Mouse (Mus musculus): ENCODE measurements around the gene Rrp1b. TPM values are rescaled to one million over a fixed set of nuclear protein-coding genes. Genes with fewer than 3 reads are reported as not detected.

The Rrp1b gene
- 27.0 and 32.3 TPM in 2 replicates for polyA plus RNA-seq (2015; fragmentation: Nextera tagmentation; extraction: Ambion mirVana)

DNA sequence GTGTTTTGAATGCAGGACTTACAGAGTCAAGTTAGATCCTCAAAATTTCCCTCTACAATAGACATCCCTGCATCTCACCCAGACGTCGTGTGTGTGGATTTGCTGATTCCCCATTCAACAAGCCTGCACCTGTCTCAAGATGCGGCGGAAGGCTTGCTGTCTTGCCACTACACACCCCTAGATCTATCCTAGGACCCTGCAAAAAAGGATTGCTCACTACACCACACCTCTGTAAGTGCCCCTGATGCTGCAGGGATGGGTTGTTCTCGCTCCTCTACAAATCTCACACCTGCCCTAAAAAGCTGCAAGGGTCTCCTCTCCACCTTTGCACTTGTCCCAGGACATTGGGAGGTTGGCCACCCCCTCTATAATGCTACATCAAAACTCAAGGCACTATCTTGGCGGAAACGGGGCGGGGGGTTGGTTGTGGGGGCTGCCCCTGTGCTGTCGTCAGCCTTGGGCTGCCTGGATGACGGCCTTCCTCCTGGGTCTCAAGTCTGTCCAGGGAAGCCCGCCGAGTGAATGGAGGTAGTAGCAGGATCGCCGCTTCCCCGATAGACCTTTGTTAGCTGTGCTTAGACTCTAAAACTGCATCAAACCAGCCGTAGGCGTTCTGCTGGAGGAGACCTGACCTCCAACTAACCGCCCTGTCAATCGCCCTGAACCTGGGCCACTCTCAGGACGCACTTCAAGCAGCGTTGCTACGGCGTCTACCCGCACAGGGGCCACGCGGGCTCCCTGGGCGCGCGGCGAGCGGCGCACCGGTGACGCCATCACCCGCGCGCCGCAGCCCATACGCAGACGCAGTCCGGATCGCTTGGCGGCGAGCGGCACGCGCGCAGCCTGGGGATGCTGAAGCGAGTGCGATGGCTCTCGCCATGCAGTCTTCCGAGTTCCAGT, at the start of gene Rrp1b, which contains the start of gene Hsf2bp:
Gene Rrp1b, plus strand, starts transcription at position 492 of the 900 bp plus-strand sequence.
Gene Hsf2bp, minus strand, starts transcription at position 741 of the 900 bp plus-strand sequence.
- H3K36me3 ChIP-seq (ENCODE audit: control insufficient read depth, insufficient read depth): no peaks in the 10 kb centered on the region
- 5% methylated on average over 52 of the region's 52 CpGs for WGBS
- peaks cover 14% of the 10 kb centered on the region for H3K4me1 ChIP-seq (ENCODE audit: control insufficient read depth, insufficient read depth, low read length)
- peak within 1 kb of the TSS; percentile 89 for H3K4me3 ChIP-seq (ENCODE audit: low read length)
- H3K9ac ChIP-seq (ENCODE audit: low read length): peak within 1 kb of the TSS; percentile 91
- peak; percentile 94 for ATAC-seq (replicated peaks; ENCODE audit: extremely low read depth, insufficient read depth, low FRiP score)
- H3K4me2 ChIP-seq (ENCODE audit: low read depth, low read length): peak within 1 kb of the TSS; percentile 85
- H3K9me3 ChIP-seq (replicated peaks; ENCODE audit: control insufficient read depth, low read length): no peaks in the 10 kb centered on the region
- H3K27ac ChIP-seq (ENCODE audit: low read length): peak within 1 kb of the TSS; percentile 79
- H3K27me3 ChIP-seq (ENCODE audit: control insufficient read depth, insufficient read depth, low read length): no peaks in the 10 kb centered on the region

DNA sequence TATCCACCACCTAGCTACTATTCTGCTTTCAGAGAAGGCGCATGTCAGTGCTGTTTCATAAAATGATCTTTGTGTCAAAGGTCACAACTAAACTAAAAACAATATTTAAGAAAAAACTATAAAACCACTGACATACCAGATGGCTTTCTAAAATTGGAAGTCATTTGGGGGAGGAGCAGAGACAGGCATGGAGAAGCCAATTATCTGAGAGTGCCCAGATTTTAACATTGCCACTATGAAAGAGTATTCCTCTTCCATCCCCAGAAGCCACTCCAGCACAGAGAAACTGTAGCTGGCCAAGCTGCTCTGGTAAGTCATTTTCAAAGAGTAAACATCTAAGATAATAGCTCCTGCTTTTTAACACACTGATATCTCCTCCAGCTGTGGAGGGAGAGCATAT, 49.0 kb upstream of the Rrp1b start:
- no peak for ATAC-seq (replicated peaks; ENCODE audit: extremely low read depth, insufficient read depth, low FRiP score)
- no peak overlapping the region for H3K27ac ChIP-seq (ENCODE audit: low read length)
- no peaks in the 10 kb centered on the region for H3K9me3 ChIP-seq (replicated peaks; ENCODE audit: control insufficient read depth, low read length)
- H3K27me3 ChIP-seq (ENCODE audit: control insufficient read depth, insufficient read depth, low read length): no peaks in the 10 kb centered on the region
- no peaks in the 10 kb centered on the region for H3K36me3 ChIP-seq (ENCODE audit: control insufficient read depth, insufficient read depth)
- no peak overlapping the region for H3K4me3 ChIP-seq (ENCODE audit: low read length)
- 88% methylated on average over 1 of the region's 1 CpGs for WGBS
- peaks cover 14% of the 10 kb centered on the region for H3K4me1 ChIP-seq (ENCODE audit: control insufficient read depth, insufficient read depth, low read length)
- H3K9ac ChIP-seq (ENCODE audit: low read length): no peak overlapping the region
- no peak overlapping the region for H3K4me2 ChIP-seq (ENCODE audit: low read depth, low read length)

DNA sequence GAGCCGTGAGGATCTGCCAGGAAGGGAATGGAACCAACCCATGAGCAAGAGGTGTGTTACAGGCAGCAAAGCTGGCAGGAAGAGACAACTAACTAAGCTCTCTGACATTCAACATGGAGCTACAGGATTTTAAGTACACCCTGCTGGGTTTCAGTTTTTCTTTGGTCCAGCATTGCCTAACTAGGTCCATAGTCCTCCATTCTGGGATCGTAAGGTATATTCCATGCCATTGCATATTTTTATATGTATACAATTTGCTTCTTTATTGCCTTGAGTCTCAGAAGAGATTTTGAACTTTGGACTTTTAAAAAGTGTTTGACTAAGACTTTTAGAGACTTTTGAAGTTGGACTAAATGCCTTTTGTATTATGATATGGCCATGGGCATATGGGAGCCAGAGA, 46.9 kb upstream of the Rrp1b start:
- H3K27ac ChIP-seq (ENCODE audit: low read length): no peak overlapping the region
- no peaks in the 10 kb centered on the region for H3K36me3 ChIP-seq (ENCODE audit: control insufficient read depth, insufficient read depth)
- WGBS: 71% methylated on average over 2 of the region's 2 CpGs
- H3K27me3 ChIP-seq (ENCODE audit: control insufficient read depth, insufficient read depth, low read length): no peaks in the 10 kb centered on the region
- H3K9ac ChIP-seq (ENCODE audit: low read length): no peak overlapping the region
- no peaks in the 10 kb centered on the region for H3K9me3 ChIP-seq (replicated peaks; ENCODE audit: control insufficient read depth, low read length)
- no peaks in the 10 kb centered on the region for H3K4me1 ChIP-seq (ENCODE audit: control insufficient read depth, insufficient read depth, low read length)
- no peak overlapping the region for H3K4me3 ChIP-seq (ENCODE audit: low read length)
- no peak for ATAC-seq (replicated peaks; ENCODE audit: extremely low read depth, insufficient read depth, low FRiP score)
- no peak overlapping the region for H3K4me2 ChIP-seq (ENCODE audit: low read depth, low read length)

DNA sequence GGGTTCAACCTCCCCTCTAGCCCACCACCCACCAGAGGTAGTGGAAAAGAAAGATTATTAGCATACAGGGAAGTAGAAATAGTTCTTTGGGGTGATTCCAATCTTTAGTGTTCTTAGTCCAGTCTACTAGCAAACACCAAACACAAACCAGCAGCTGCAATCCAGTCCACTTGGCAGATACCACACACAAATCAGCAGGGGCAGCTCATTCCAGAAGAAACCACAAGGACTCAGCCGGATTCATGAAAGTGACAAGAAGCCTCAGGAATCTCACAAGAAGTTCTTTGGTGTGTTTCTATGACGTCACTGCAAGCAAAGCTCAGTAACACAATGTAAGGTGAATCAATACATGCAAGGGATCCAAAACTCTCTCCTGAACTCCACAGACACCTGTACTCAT, 43.9 kb upstream of the Rrp1b start:
- no peak overlapping the region for H3K4me2 ChIP-seq (ENCODE audit: low read depth, low read length)
- H3K27me3 ChIP-seq (ENCODE audit: control insufficient read depth, insufficient read depth, low read length): no peaks in the 10 kb centered on the region
- WGBS: 68% methylated on average over 2 of the region's 2 CpGs
- no peaks in the 10 kb centered on the region for H3K9me3 ChIP-seq (replicated peaks; ENCODE audit: control insufficient read depth, low read length)
- H3K9ac ChIP-seq (ENCODE audit: low read length): no peak overlapping the region
- no peak for ATAC-seq (replicated peaks; ENCODE audit: extremely low read depth, insufficient read depth, low FRiP score)
- no peak overlapping the region for H3K27ac ChIP-seq (ENCODE audit: low read length)
- H3K4me3 ChIP-seq (ENCODE audit: low read length): no peak overlapping the region
- H3K36me3 ChIP-seq (ENCODE audit: control insufficient read depth, insufficient read depth): no peaks in the 10 kb centered on the region
- H3K4me1 ChIP-seq (ENCODE audit: control insufficient read depth, insufficient read depth, low read length): no peaks in the 10 kb centered on the region

DNA sequence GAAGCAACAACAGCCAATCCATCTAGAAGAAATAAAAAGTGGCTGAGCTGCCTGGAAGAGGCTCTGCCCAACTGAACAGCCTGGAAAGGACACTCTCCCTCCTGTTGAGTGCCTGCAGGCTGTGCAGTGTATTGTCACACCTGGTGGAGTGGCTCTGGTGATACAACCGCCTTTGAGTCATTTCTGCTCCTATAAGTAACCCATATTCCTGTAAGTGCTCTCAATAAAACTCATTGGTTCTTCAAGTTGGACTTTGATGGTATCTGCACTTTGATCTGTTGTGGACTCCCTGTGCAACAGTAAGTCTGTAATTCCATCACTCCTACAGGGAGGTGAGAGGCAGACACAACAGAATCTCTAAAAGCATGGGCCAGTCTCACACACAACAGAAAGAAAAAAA, 42.5 kb upstream of the Rrp1b start:
- no peak for ATAC-seq (replicated peaks; ENCODE audit: extremely low read depth, insufficient read depth, low FRiP score)
- 60% methylated on average over 1 of the region's 1 CpGs for WGBS
- H3K4me3 ChIP-seq (ENCODE audit: low read length): no peak overlapping the region
- no peak overlapping the region for H3K27ac ChIP-seq (ENCODE audit: low read length)
- H3K4me1 ChIP-seq (ENCODE audit: control insufficient read depth, insufficient read depth, low read length): no peaks in the 10 kb centered on the region
- no peak overlapping the region for H3K4me2 ChIP-seq (ENCODE audit: low read depth, low read length)
- no peaks in the 10 kb centered on the region for H3K36me3 ChIP-seq (ENCODE audit: control insufficient read depth, insufficient read depth)
- no peaks in the 10 kb centered on the region for H3K27me3 ChIP-seq (ENCODE audit: control insufficient read depth, insufficient read depth, low read length)
- no peak overlapping the region for H3K9ac ChIP-seq (ENCODE audit: low read length)
- no peaks in the 10 kb centered on the region for H3K9me3 ChIP-seq (replicated peaks; ENCODE audit: control insufficient read depth, low read length)

DNA sequence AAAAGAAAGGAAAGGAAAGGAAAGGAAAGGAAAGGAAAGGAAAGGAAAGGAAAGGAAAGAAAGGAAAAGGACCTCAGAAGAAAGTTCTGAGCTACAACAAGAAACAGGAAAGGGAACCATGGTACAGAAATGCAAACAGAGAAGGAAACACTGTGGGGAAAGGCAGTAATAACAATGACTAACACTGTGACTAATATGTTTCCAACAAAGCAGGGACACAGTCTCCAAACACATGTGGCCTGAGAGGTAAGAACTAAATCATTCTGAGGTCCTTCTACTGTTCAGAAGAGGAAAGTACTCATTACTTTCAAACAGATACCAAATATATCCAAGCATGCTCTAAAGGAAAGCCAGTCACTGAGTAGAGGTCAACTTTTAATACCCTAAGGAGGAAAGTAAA, 41.8 kb upstream of the Rrp1b start:
- H3K4me3 ChIP-seq (ENCODE audit: low read length): no peak overlapping the region
- H3K27me3 ChIP-seq (ENCODE audit: control insufficient read depth, insufficient read depth, low read length): no peaks in the 10 kb centered on the region
- H3K4me2 ChIP-seq (ENCODE audit: low read depth, low read length): no peak overlapping the region
- H3K9me3 ChIP-seq (replicated peaks; ENCODE audit: control insufficient read depth, low read length): no peaks in the 10 kb centered on the region
- H3K9ac ChIP-seq (ENCODE audit: low read length): no peak overlapping the region
- no peaks in the 10 kb centered on the region for H3K36me3 ChIP-seq (ENCODE audit: control insufficient read depth, insufficient read depth)
- H3K4me1 ChIP-seq (ENCODE audit: control insufficient read depth, insufficient read depth, low read length): no peaks in the 10 kb centered on the region
- no peak overlapping the region for H3K27ac ChIP-seq (ENCODE audit: low read length)
- no peak for ATAC-seq (replicated peaks; ENCODE audit: extremely low read depth, insufficient read depth, low FRiP score)

DNA sequence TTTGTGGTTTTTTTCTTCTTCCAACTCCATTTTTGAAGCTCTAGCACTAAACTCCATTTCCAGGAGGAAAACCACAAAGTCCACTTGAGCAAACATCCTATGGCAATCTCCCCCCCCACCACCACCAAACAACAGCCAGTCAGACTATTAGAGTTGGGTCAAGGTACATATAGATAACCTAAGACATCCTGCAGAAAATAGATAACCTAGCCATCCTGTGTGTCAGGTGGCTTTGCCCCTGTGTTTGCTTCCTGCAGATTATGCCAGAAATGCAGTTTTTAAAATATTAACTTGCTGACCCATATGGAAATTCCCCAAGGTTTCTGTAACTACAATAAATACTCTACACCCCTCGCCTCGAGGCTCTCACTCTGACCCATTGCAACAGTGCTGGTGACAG, 40.1 kb upstream of the Rrp1b start:
- Histone ChIP-seq H3K36me3 (ENCODE audit: control insufficient read depth, insufficient read depth) (no peaks in the 10 kb centered on the region), H3K27ac (ENCODE audit: low read length) (no peak overlapping the region), H3K9me3 (replicated peaks; ENCODE audit: control insufficient read depth, low read length) (no peaks in the 10 kb centered on the region), H3K4me1 (ENCODE audit: control insufficient read depth, insufficient read depth, low read length) (no peaks in the 10 kb centered on the region), H3K4me2 (ENCODE audit: low read depth, low read length) (no peak overlapping the region), H3K27me3 (ENCODE audit: control insufficient read depth, insufficient read depth, low read length) (no peaks in the 10 kb centered on the region), H3K4me3 (ENCODE audit: low read length) (no peak overlapping the region), H3K9ac (ENCODE audit: low read length) (no peak overlapping the region)
- WGBS: 51% methylated on average over 2 of the region's 2 CpGs
- ATAC-seq (replicated peaks; ENCODE audit: extremely low read depth, insufficient read depth, low FRiP score): no peak

GRCm38 (mm10) chr17:31996331-31996730, 39.6 kb upstream of the Rrp1b start:
- ATAC-seq (replicated peaks; ENCODE audit: extremely low read depth, insufficient read depth, low FRiP score): no peak
- Histone ChIP-seq H3K4me3 (ENCODE audit: low read length) (no peak overlapping the region), H3K4me1 (ENCODE audit: control insufficient read depth, insufficient read depth, low read length) (no peaks in the 10 kb centered on the region), H3K36me3 (ENCODE audit: control insufficient read depth, insufficient read depth) (no peaks in the 10 kb centered on the region), H3K9ac (ENCODE audit: low read length) (no peak overlapping the region), H3K27ac (ENCODE audit: low read length) (no peak overlapping the region), H3K4me2 (ENCODE audit: low read depth, low read length) (no peak overlapping the region), H3K9me3 (replicated peaks; ENCODE audit: control insufficient read depth, low read length) (no peaks in the 10 kb centered on the region), H3K27me3 (ENCODE audit: control insufficient read depth, insufficient read depth, low read length) (no peaks in the 10 kb centered on the region)
- WGBS: 65% methylated on average over 4 of the region's 4 CpGs

- Histone ChIP-seq H3K4me3 (ENCODE audit: low read length) (no peak overlapping the region), H3K9ac (ENCODE audit: low read length) (no peak overlapping the region), H3K27ac (ENCODE audit: low read length) (no peak overlapping the region), H3K36me3 (ENCODE audit: control insufficient read depth, insufficient read depth) (no peaks in the 10 kb centered on the region), H3K9me3 (replicated peaks; ENCODE audit: control insufficient read depth, low read length) (no peaks in the 10 kb centered on the region), H3K27me3 (ENCODE audit: control insufficient read depth, insufficient read depth, low read length) (no peaks in the 10 kb centered on the region), H3K4me1 (ENCODE audit: control insufficient read depth, insufficient read depth, low read length) (no peaks in the 10 kb centered on the region), H3K4me2 (ENCODE audit: low read depth, low read length) (no peak overlapping the region)
- ATAC-seq (replicated peaks; ENCODE audit: extremely low read depth, insufficient read depth, low FRiP score): no peak
- WGBS: 74% methylated on average over 1 of the region's 1 CpGs
Measured at GRCm38 (mm10) chr17:31998351-31998750, 37.5 kb upstream of the Rrp1b start.

All from heart, embryonic 16.5 days (tissue).